ENCODE assay signal across 24 mouse cellular contexts in the genomic region with DNA sequence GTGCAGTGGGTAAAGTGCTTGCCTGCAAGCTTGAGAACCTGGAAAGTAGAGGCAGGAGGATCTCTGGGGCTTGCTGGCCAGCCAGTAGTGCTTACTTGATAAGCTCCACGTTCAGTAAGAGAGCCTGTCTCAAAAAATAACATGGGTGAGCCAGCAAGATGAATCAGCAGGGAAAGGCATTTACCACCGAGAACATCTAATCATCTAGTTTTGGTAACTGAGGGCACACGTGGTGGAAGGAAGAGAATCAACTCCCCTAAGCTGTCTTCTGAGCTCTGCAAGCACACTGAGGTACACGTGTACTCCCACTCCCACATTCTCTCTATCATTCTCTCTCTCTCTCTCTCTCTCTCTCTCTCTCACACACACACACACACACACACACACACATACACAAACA. TPM values are rescaled to one million over a fixed set of nuclear protein-coding genes. Genes with fewer than 3 reads are reported as not detected.
DNase-seq lines count a peak whose midpoint lies in the region; ATAC-seq and TF ChIP-seq lines count a peak whose summit lies in the region.
"Had no signal": no experiment of that assay in that cellular context is flagged by ENCODE, and none has a peak within 500 bp of the region (broad histone marks: within the 10 kb centered on the region; RNA-seq: fewer than 3 reads in every experiment).

No protein-coding gene starts in this region.

- H3K27ac ChIP-seq in intestine, embryonic 16.5 days (ENCODE audit: low read length) = peak overlapping the region; percentile 10; the same call in 1 of the 2 replicates
- no peak overlapping the region for H3K27ac ChIP-seq in intestine, embryonic 15.5 days
- H3K27ac ChIP-seq in brown adipose tissue, adult 24 weeks (replicated peaks; ENCODE audit: low read depth, low read length) = 0 out of 2 replicates have a peak overlapping the region, but pooled peaks have one; percentile 11
- H3K27ac ChIP-seq in stomach, postnatal 0 days (replicated peaks) = no peak overlapping the region
- no peak overlapping the region for H3K27ac ChIP-seq in forebrain, embryonic 12.5 days
- H3K27ac ChIP-seq: embryonic facial prominence, embryonic 15.5 days; forebrain, embryonic 10.5 days; forebrain, embryonic 15.5 days; heart, embryonic 10.5 days; hindbrain, embryonic 13.5 days; hindbrain, postnatal 0 days had no signal

- no peak for TF ChIP-seq CTCF in stomach, postnatal 0 days (IDR thresholded peaks at IDR 0.05; ENCODE audit: low read depth)

- no peak overlapping the region for H3K9ac ChIP-seq in intestine, embryonic 16.5 days (ENCODE audit: low read depth, low read length)
- H3K9ac ChIP-seq in intestine, embryonic 15.5 days = no peak overlapping the region
- no peak overlapping the region for H3K9ac ChIP-seq in stomach, postnatal 0 days (ENCODE audit: low read length)
- no peak overlapping the region for H3K9ac ChIP-seq in forebrain, embryonic 12.5 days
- H3K9ac ChIP-seq: embryonic facial prominence, embryonic 15.5 days; forebrain, embryonic 15.5 days; hindbrain, embryonic 13.5 days had no signal

- no peak overlapping the region for H3K4me3 ChIP-seq in intestine, embryonic 16.5 days (ENCODE audit: low read length)
- no peak overlapping the region for H3K4me3 ChIP-seq in intestine, embryonic 15.5 days (replicated peaks)
- H3K4me3 ChIP-seq in megakaryocyte, embryonic 14.5 days (replicated peaks) = peak overlapping the region; percentile 73
- no peak overlapping the region for H3K4me3 ChIP-seq in brown adipose tissue, adult 24 weeks (ENCODE audit: insufficient read depth, low read depth, low read length)
- no peak overlapping the region for H3K4me3 ChIP-seq in stomach, postnatal 0 days (ENCODE audit: low read depth, low read length)
- H3K4me3 ChIP-seq in forebrain, embryonic 12.5 days (replicated peaks) = no peak overlapping the region
- H3K4me3 ChIP-seq: embryonic facial prominence, embryonic 15.5 days; erythroblast, embryonic 14.5 days; forebrain, embryonic 10.5 days; forebrain, embryonic 15.5 days; heart, embryonic 10.5 days; hindbrain, embryonic 13.5 days had no signal

- peaks cover 8% of the 10 kb centered on the region for H3K36me3 ChIP-seq in intestine, embryonic 16.5 days (ENCODE audit: control insufficient read depth, insufficient read depth, low read length)
- peaks cover 6% of the 10 kb centered on the region for H3K36me3 ChIP-seq in intestine, embryonic 15.5 days
- H3K36me3 ChIP-seq in megakaryocyte, embryonic 14.5 days (replicated peaks; ENCODE audit: low read length) = peaks cover 79% of the 10 kb centered on the region
- no peaks in the 10 kb centered on the region for H3K36me3 ChIP-seq in stomach, postnatal 0 days (ENCODE audit: control insufficient read depth, insufficient read depth, low read length)
- peaks cover 29% of the 10 kb centered on the region for H3K36me3 ChIP-seq in forebrain, embryonic 12.5 days (replicated peaks)
- H3K36me3 ChIP-seq: G1E had no signal

- H3K4me1 ChIP-seq in intestine, embryonic 16.5 days (ENCODE audit: control insufficient read depth, insufficient read depth, low read length) = peaks cover 14% of the 10 kb centered on the region
- no peaks in the 10 kb centered on the region for H3K4me1 ChIP-seq in intestine, embryonic 15.5 days (replicated peaks)
- H3K4me1 ChIP-seq in megakaryocyte, embryonic 14.5 days = peaks cover 58% of the 10 kb centered on the region
- H3K4me1 ChIP-seq in brown adipose tissue, adult 24 weeks (ENCODE audit: control insufficient read depth, insufficient read depth, insufficient read length, low read length) = peaks cover 15% of the 10 kb centered on the region; the same call in 1 of the 2 replicates
- no peaks in the 10 kb centered on the region for H3K4me1 ChIP-seq in stomach, postnatal 0 days (replicated peaks; ENCODE audit: control insufficient read depth, insufficient read depth)
- H3K4me1 ChIP-seq in forebrain, embryonic 12.5 days = no peaks in the 10 kb centered on the region
- H3K4me1 ChIP-seq: embryonic facial prominence, embryonic 15.5 days; forebrain, embryonic 10.5 days; forebrain, embryonic 15.5 days; hindbrain, embryonic 13.5 days had no signal

- 60% methylated on average over 4 of the region's 4 CpGs for WGBS in intestine, embryonic 16.5 days
- 76% methylated on average over 4 of the region's 4 CpGs for WGBS in intestine, embryonic 15.5 days
- 46% methylated on average over 4 of the region's 4 CpGs for WGBS in stomach, postnatal 0 days
- WGBS in forebrain, embryonic 12.5 days = 95% methylated on average over 4 of the region's 4 CpGs

- no peaks in the 10 kb centered on the region for H3K9me3 ChIP-seq in intestine, embryonic 16.5 days (ENCODE audit: control insufficient read depth, low read length)
- no peaks in the 10 kb centered on the region for H3K9me3 ChIP-seq in intestine, embryonic 15.5 days
- no peaks in the 10 kb centered on the region for H3K9me3 ChIP-seq in megakaryocyte, embryonic 14.5 days
- H3K9me3 ChIP-seq in stomach, postnatal 0 days (ENCODE audit: control insufficient read depth, low read length) = no peaks in the 10 kb centered on the region
- no peaks in the 10 kb centered on the region for H3K9me3 ChIP-seq in forebrain, embryonic 12.5 days
- H3K9me3 ChIP-seq: embryonic facial prominence, embryonic 15.5 days; forebrain, embryonic 10.5 days; forebrain, embryonic 15.5 days; G1E; heart, embryonic 10.5 days; hindbrain, embryonic 13.5 days had no signal

- no peak overlapping the region for H3K4me2 ChIP-seq in intestine, embryonic 16.5 days (ENCODE audit: low read depth, low read length)
- no peak overlapping the region for H3K4me2 ChIP-seq in intestine, embryonic 15.5 days (replicated peaks)
- H3K4me2 ChIP-seq in stomach, postnatal 0 days (replicated peaks; ENCODE audit: low read depth) = no peak overlapping the region
- H3K4me2 ChIP-seq in forebrain, embryonic 12.5 days = no peak overlapping the region
- H3K4me2 ChIP-seq: embryonic facial prominence, embryonic 15.5 days; forebrain, embryonic 15.5 days; hindbrain, embryonic 13.5 days had no signal

- peak; percentile 37 for ATAC-seq in intestine, embryonic 16.5 days
- ATAC-seq in intestine, embryonic 15.5 days = no peak; the same call in 1 of the 2 replicates
- ATAC-seq in megakaryocyte, adult 5-6 weeks (ENCODE audit: poor library complexity, severe bottlenecking) = no peak
- 0 out of 2 replicates have a peak, but pooled peaks have one; percentile 21 for ATAC-seq in stomach, postnatal 0 days (ENCODE audit: low FRiP score, low TSS enrichment)
- ATAC-seq in forebrain, embryonic 12.5 days (ENCODE audit: low FRiP score) = no peak
- ATAC-seq: CD4-positive, CD25-positive, alpha-beta regulatory T cell, adult 4 months; forebrain, embryonic 15.5 days; hindbrain, postnatal 0 days had no signal

- no peaks in the 10 kb centered on the region for H3K27me3 ChIP-seq in intestine, embryonic 16.5 days (replicated peaks; ENCODE audit: control insufficient read depth, insufficient read depth, low read length)
- no peaks in the 10 kb centered on the region for H3K27me3 ChIP-seq in intestine, embryonic 15.5 days (replicated peaks)
- no peaks in the 10 kb centered on the region for H3K27me3 ChIP-seq in megakaryocyte, embryonic 14.5 days (replicated peaks)
- no peaks in the 10 kb centered on the region for H3K27me3 ChIP-seq in stomach, postnatal 0 days (ENCODE audit: control insufficient read depth, insufficient read depth, low read length)
- no peaks in the 10 kb centered on the region for H3K27me3 ChIP-seq in forebrain, embryonic 12.5 days
- H3K27me3 ChIP-seq: embryonic facial prominence, embryonic 15.5 days; forebrain, embryonic 15.5 days; hindbrain, embryonic 13.5 days had no signal

- no peak for TF ChIP-seq EP300 in stomach, postnatal 0 days (optimal IDR thresholded peaks at IDR 0.05)

- DNase-seq in stomach, postnatal 0 days (ENCODE audit: low spot score) = no peak
- DNase-seq in adrenal gland, adult (ENCODE audit: inconsistent age in 2 of 2, low spot score in 1 of 2) = no peak
- DNase-seq: adrenal gland, postnatal 14 days; B cell, adult 2 months; cerebellum, adult 2 months; cerebellum, postnatal 10 days; embryo, embryonic 11 days; gastrocnemius, postnatal 14 days; heart, postnatal 10 days had no signal

RNA-seq across cellular contexts. Expression of gene Insr, which starts 26.2 kb away (rescaled TPM):
- polyA plus RNA-seq in intestine, embryonic 16.5 days (2015; fragmentation: Nextera tagmentation; extraction: Ambion mirVana) = 32.5 and 33.2 TPM in 2 replicates
- polyA plus RNA-seq in intestine, embryonic 15.5 days (2015; fragmentation: Nextera tagmentation; extraction: Ambion mirVana) = 31.8 and 38.6 TPM in 2 replicates
- 0.17 and 0.75 TPM in 2 replicates for polyA plus RNA-seq in megakaryocyte, embryonic 14.5 days (2012; ENCODE audit: insufficient read depth, low replicate concordance)
- total RNA-seq in megakaryocyte, adult 5-6 weeks (2015) = 23.7 and 24.8 TPM in 2 replicates
- 13.5 and 18.1 TPM in 2 replicates for total RNA-seq in megakaryocyte, adult 5-6 weeks (2017)
- polyA plus RNA-seq in brown adipose tissue, adult 24 weeks (2012; ENCODE audit: insufficient read depth, insufficient read length, missing spikeins) = 25.0 and 35.7 TPM in 2 replicates
- polyA plus RNA-seq in stomach, postnatal 0 days (2015; fragmentation: Nextera tagmentation; extraction: Ambion mirVana) = 20.9 and 24.2 TPM in 2 replicates
- 43.7 and 44.7 TPM in 2 replicates for polyA plus RNA-seq in forebrain, embryonic 12.5 days (2016; fragmentation: Nextera tagmentation; extraction: Ambion mirVana)

Comparison
In these comparisons a context has a peak if more than half of its experiments do, and no peak if none do; other contexts are left out.
1. ATAC-seq: peak in intestine, embryonic 16.5 days (single experiment) and stomach, postnatal 0 days (single experiment); none in intestine, embryonic 15.5 days (single experiment), megakaryocyte, adult 5-6 weeks (single experiment) and forebrain, embryonic 12.5 days (single experiment).
2. H3K27ac ChIP-seq: peak in intestine, embryonic 16.5 days (single experiment) and brown adipose tissue, adult 24 weeks (single experiment); none in intestine, embryonic 15.5 days (single experiment), stomach, postnatal 0 days (single experiment) and forebrain, embryonic 12.5 days (single experiment).
3. RNA of gene Insr, which starts 26.2 kb away (polyA plus RNA-seq): 43.7 to 44.7 TPM in forebrain, embryonic 12.5 days, 25.0 to 35.7 TPM in brown adipose tissue, adult 24 weeks, 32.5 to 33.2 TPM in intestine, embryonic 16.5 days, 31.8 to 38.6 TPM in intestine, embryonic 15.5 days and 20.9 to 24.2 TPM in stomach, postnatal 0 days; 0.17 to 0.75 TPM in megakaryocyte, embryonic 14.5 days; every median in the first group is over 10 times any median in the second.